Mouse (Mus musculus) right cerebral cortex, adult 2 months (tissue): ENCODE results near the gene Inpp1.

Experiments used
- DNase-seq, 2 experiments: peaks; one replicate each; pipeline ENCODE4 v3.0.0; 2021 to 2022; ENCODE audit warnings: low spot score in 2 of 2

The Inpp1 gene

DNA sequence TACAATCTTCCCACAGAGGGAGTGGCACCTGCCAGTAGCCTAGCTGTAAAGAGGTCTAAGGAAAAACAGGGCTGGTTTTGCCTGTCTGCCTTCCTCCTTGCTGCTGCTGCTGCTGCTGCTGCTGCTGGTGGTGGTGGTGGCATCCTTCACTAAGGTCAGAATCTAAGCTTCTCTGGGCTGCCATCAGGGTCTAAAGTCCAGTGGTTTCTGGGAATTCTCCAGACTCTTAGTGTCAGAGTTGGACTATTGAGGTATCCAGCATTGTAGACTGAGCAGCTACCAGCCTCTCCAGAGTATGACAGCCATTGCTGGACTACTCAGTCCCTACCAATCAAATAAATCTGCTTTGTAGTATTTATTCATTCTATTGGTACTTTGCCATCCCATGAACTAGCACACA is 24.8 kb downstream of the Inpp1 start:
- DNase-seq, result no peak

DNA sequence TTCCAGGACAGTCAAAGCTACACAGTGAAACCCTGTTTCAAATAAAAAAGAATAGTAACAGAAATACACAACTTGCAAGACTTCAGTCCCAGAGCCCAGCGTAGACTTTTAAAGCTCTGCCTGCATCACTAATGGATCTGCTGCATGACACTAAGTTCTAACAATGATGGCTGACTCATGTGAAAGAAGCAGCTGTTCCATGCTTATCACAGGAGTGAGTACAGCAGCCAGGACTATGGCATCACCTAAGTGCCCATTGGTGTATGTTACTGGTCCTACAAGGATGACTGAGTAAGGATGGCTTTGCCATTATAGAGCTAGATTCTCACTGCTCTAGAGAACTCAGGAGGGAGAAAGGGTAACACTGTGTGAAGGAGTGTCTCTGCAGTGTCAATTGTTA is 30.2 kb downstream of the Inpp1 start:
- no peak for DNase-seq

DNA sequence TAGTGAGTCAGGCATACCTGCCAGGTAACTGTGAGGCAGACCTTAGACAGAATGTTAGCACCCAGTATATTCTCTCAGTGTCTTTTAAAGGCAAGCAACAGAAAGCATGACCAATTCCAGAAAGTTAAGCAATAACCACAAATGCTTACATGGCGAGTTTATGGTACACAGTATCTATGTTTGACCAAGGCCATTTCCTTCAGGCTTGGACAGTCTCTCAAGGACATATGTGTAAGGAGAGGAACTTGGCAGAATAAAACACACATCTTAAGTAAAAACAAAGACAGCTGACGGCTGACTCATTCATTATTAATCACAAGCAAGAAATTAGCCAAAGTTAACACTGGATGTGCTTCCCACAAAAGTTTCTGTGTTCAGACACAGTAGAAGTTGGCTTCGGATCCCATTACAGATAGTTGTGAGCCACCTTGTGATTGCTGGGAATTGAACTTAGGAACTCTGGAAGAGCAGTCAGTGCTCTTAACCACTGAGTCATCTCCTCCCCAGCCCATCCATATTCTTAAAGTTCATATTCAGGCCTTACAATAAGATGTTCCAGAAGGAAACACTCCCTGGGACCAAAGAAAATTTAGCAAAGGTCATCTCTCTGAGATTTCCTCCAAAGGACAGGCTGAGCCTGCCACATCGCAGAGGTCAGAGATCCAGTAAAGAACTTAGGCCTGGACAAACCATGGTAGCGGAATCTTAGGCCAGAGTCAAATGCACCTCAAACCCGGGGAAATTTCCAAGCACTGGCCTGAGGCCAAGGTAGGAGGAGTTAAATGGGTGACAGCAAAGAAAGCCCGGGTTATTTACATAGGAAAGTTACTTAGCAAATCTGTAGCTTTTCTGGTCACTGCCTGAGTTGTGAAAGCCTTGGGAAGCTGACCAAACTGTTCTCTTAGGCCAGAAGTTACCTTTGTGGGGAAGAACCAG is 52.0 kb downstream of the Inpp1 start:
- DNase-seq, result no peak

DNA sequence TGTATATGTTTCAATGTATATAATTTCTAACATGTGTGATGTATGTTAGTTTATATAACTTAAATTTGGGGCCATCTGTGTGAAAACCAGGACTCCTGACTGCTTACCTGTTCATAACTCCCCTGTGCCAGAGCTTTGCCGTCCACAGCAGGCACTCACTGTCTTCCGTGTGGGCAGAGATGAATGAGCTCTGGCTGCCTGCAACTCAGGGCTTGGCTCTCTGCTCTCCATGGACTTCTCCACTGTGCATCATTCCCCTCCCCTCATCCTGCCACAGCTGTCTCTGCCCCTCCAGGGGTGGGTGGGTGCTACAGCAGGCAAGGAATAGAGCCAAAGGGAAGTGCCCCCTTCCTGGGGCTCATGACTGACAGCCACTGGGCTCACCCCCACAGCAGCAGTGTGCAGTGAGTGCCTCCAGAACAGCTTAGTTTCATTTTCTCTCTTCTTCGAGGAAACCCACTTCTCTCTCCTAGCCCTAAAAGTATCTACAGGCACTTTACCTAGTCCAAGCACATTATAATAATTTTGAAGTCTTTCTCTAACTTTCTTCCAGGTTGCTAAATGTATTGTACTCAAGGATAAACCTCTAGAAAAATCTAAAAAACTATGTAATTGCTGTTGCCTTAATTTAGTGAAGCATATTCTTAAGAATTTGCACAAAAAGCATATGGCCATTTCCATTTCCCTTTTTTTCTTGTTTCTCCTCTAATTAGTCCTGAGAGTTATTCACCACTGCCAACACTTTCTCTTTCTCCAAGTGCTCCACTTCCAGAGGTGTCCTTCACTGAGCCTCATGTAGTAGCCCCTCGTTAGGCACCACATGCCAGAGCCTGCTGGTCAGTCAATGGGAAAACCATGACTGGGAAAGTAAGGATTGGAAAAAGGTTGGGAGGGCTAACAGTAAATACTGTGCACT is 53.3 kb downstream of the Inpp1 start:
- no peak for DNase-seq

DNA sequence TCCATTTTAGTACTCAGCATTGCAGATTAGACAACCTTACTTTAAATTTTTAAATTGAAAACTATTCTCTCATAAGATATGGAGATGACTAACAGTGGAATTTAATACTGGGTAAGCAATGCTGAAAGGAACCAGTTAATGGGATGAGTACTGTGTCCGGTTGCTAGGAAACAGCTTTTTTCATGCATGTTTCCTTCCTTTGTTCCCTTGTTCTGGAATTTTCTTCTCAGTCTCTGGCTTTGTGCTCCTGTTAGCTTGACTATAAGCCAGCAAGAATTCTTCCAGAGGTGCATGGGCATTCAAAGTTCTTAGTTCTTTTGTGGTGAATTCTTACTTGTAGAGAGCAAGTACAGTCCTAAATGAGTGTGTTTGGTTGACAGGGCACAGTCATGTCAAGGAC is 59.3 kb downstream of the Inpp1 start:
- no peak for DNase-seq

DNA sequence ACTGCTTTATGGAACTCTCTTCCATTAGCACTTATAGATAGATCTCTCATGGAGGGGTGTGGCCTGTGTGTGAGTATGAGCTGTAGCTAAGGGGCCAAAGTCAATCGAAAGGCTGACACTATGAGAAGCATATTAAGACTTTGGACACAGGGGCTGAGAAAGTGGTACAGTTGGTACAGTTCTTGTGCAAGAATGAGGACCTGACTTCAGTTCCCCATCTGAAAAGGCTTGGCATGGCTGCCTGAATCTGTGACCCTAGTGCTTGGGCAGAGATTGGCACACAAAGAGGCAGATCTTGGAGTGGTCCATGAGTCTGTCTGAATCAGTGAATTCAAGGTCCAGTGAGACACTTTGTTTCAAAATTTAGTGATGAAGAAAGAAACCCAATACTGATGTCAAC is 63.2 kb downstream of the Inpp1 start:
- no peak for DNase-seq

DNA sequence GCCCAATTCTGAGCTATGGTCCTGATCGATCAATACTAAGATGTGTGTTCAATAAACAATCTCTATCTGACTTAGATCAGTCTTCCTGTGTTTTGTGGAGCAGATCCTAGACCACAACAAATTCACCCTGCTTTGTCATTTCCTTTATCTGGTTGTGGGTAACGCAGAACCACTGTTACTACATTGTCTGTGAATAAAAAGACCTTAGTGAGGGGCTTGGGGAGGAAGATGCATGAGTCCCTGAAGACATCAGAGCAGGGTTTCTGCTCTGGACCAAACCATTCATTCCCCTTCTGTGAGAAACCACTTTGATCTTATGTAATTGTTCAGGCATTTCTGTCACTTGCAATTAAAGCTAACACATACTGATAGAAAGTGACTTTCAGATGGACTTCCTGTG is 63.7 kb downstream of the Inpp1 start:
- DNase-seq, result no peak

DNA sequence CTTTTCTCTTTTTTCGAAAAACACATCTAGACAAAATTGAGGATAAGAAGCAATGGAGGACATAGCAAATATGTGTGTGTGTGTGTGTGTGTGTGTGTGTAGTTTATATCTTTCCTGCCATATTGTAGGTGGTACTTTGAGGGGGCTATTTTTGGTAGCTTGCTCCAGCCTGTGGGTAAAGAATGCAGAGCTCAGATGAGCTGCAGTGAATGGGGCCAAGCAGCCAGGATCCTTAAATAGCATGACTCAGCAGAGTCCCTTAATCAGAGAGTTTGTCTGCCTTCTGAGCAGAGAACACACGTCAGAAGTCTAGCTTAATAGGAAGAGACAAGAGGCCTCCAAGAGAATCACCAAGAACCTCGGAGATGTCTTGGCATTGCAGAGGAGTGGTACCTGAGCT is 64.8 kb downstream of the Inpp1 start:
- peak in 1 of 2 experiments; percentile 25 for DNase-seq

DNA sequence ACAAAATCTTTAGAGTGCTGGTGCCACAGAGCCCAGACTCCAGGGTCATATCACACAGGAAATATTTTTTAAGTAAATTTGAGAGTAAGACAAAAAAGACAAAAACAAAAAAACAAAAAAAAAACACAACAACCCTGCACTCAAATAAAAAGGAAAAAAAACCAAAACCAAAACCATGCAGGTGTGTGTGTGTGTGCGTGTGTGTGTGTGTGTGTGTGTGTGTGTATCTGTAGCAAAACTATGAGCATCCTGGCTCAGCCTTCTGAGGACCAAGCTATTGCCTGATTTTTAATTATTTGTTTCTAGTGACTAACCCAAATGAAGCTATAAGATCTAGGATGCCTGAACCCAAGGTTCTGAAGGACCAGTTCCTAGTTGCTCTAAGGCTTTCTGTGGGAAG is 65.9 kb downstream of the Inpp1 start:
- no peak for DNase-seq

DNA sequence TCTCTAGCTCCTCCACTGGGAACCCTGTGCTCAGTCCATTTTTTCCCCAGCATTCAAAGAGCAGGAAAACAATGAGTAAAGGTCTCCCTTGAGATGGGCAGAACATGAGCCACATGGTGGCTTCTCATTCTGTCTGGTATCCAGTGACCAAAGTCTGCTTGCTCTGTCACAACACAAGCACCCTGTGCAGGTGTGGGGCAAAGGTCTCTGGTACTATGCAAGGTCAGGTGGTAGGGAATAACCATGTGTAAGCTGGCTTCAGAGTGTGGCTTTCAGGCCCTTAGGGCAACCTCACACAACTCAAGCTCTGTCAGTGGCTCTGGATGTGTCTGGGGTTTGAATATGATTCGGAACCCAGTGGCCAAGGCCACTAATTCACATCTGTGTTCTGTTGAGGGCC is 67.5 kb downstream of the Inpp1 start:
- no peak for DNase-seq

DNA sequence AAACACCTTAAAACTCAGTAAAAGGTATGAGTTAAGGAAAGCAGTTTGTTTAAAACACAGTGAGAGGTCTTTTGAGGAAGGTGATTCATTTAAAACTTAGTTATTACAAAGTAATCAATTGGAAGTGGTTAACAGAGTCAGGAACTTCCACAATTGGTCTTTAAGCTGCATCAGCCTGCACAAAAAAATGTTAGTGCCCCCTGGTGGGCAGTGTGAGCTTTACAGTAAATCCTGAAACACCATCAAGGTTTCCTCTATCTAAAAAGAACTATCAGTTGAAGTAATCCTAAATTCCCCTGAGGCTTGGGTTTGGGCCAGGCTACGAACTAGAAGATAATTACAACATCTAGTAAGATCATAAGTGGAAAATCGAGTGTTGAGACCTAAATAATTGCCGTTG is 69.2 kb downstream of the Inpp1 start:
- peak; percentile 68 to 82 for DNase-seq

DNA sequence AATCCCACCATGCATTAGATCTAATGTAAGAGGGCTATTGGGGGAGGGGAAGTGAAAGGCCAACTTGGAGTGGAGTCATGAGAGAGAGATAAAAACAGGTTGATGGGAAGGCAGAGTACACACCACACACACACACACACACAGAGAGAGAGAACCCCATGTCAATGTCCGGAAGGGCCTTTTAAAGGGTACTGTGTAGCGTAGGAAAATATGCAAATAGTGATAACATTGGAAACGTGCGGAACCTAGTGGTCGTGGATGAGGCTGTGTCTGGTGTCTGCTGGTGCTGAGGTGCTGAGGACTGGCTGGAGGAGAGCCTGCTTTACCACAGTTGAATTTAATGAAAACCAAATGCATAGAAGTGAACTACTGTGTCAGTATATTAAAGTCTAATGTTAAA is 74.9 kb downstream of the Inpp1 start:
- no peak for DNase-seq
